Mouse (Mus musculus): Measurements from ENCODE around the gene Fnip2.

DNA sequence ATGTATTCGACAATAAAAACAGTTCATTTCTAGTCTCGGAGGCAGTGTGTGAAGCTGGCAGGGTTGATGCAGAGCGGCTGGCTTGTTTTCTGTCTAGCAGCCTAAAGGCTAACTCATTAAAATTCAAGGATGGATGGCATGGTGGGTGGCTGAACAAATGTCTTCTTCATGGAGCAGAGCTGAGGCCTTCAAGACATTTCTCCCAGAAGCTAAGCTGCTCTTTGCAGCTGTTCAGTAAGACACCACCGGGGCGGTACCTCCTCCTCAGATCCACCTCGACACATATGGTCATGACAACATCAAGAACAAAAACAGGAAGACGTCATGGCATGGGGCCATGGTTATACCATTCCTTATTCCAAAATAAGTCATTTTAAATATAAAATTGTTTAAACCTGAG, 131.4 kb downstream of the Fnip2 start:
- no peak for TF ChIP-seq CTCF (IDR thresholded peaks at IDR 0.05; ENCODE audit: low read depth)
- no peak for TF ChIP-seq EP300 (IDR thresholded peaks at IDR 0.05; ENCODE audit: low read depth)
